Mouse (Mus musculus) embryonic facial prominence, embryonic 13.5 days (tissue): Measurements from ENCODE around the gene Vmn1r160. TPM values are rescaled to one million over a fixed set of nuclear protein-coding genes. Genes with fewer than 3 reads are reported as not detected.
"Not testable (repeated sequence)": the region's sequence is repeated elsewhere in the genome, so short reads cannot be mapped to it uniquely, and the experiment has no call there.

ENCODE experiments used
- ATAC-seq: fragments of 200-750 bp; cut with Nextera tagmentation; 2 replicates; pipeline ENCODE4 v1.8.0; 2017; ENCODE audit warnings: low read depth; ENCODE audit not compliant: insufficient number of reproducible peaks, insufficient read depth, low FRiP score, low TSS enrichment
- H3K27ac ChIP-seq: fragments of 300-500 bp; sonication (generic); 2 replicates; pipeline ENCODE4 v1.5.1; 2015; ENCODE audit warnings: moderate library complexity, mild to moderate bottlenecking, inconsistent platforms
- H3K27me3 ChIP-seq: fragments of 300-500 bp; sonication (generic); 2 replicates; pipeline ENCODE4 v1.6.1; 2015; ENCODE audit warnings: mild to moderate bottlenecking, inconsistent platforms
- H3K36me3 ChIP-seq: fragments of 300-500 bp; sonication (generic); 2 replicates; pipeline ENCODE4 v1.6.1; 2015; ENCODE audit warnings: mild to moderate bottlenecking, inconsistent platforms
- H3K4me1 ChIP-seq: fragments of 300-500 bp; sonication (generic); 2 replicates; pipeline ENCODE4 v1.6.1; 2015; ENCODE audit warnings: inconsistent platforms
- H3K4me2 ChIP-seq: fragments of 300-500 bp; sonication (generic); 2 replicates; pipeline ENCODE4 v1.6.1; 2015; ENCODE audit warnings: moderate library complexity, mild to moderate bottlenecking, inconsistent platforms
- H3K4me3 ChIP-seq: fragments of 300-500 bp; sonication (generic); 2 replicates; pipeline ENCODE4 v1.5.1; 2015; ENCODE audit warnings: mild to moderate bottlenecking, inconsistent platforms
- H3K9ac ChIP-seq: fragments of 300-500 bp; sonication (generic); 2 replicates; pipeline ENCODE4 v1.6.1; 2015; ENCODE audit warnings: mild to moderate bottlenecking, inconsistent platforms
- H3K9me3 ChIP-seq: fragments of 300-500 bp; sonication (generic); 2 replicates; pipeline ENCODE4 v1.6.1; 2016; ENCODE audit warnings: inconsistent platforms
- WGBS: fragments of 180-500 bp; shearing (Covaris S2); methylation state at CpG from one replicate; pipeline ENCODE4 v1.1.7; 2015; ENCODE audit warnings: mixed read lengths; 5-methylcytosine and 5-hydroxymethylcytosine counted together
- polyA plus RNA-seq: library from polyadenylated mRNA; unstranded; fragments of >200 nt; fragmentation: Nextera tagmentation; extraction: Ambion mirVana; gene quantifications from 2 replicates; pipeline ENCODE4 v1.2.1, GENCODE M21; 2015

The Vmn1r160 gene
- not detected in 2 replicates for polyA plus RNA-seq

DNA sequence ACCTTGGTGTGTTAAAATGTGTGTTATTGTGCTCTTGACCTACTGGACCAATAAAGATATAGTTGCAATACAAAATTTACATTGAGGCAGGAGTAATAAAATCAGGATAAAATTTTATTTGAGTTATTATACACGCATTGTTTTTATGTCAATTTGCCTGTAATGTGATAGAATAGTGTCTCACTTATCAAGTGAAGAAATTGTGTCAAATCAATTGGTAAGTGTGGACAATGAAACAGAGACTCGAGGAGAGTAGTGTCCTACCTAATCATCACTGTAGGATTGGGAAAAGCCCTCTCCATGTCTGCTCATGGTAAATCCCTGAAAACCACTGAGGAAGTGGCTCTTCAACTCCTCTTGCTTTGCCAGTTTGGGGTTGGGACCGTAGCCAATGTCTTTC lies at the start of gene Vmn1r160:
TSS of gene Vmn1r160 (plus strand) at position 301 of the 400 bp plus-strand sequence.
- H3K4me3 ChIP-seq, H3K4me2 ChIP-seq, H3K36me3 ChIP-seq, H3K27ac ChIP-seq, H3K9me3 ChIP-seq, H3K27me3 ChIP-seq, H3K9ac ChIP-seq, H3K4me1 ChIP-seq, ATAC-seq: not testable (repeated sequence)
- WGBS = 42% methylated on average over 1 of the region's 3 CpGs

DNA sequence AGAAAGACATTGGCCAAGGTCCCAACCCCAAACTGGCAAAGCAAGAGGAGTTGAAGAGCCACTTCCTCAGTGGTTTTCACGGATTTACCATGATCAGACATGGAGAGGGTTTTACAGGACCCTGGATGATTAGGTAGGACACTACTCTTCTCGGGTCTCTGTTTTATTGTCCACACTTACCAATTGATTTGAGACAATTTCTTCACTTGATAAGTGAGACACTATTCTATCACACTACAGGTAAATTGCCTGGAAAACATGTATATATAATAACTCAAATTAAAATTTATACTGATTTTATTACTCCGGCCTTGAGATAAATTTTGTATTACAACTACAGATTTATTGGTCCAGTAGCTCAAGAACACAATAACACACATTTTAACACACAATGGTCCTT lies 27.5 kb upstream of the Vmn1r160 start, which contains the start of gene Vmn1r159:
TSS of gene Vmn1r159 (minus strand) at position 101 of the 400 bp plus-strand sequence.
- ATAC-seq, H3K36me3 ChIP-seq, H3K4me2 ChIP-seq, H3K27me3 ChIP-seq, H3K4me3 ChIP-seq, H3K4me1 ChIP-seq, H3K9me3 ChIP-seq, H3K27ac ChIP-seq, H3K9ac ChIP-seq: not testable (repeated sequence)
- 58% methylated on average over 3 of the region's 3 CpGs for WGBS

Other genes with a start within 250 kb of the Vmn1r160 start
- not detected in 2 replicates for gene Vmn1r155, start 213.2 kb upstream of the Vmn1r160 start, polyA plus RNA-seq
- not detected in 2 replicates for gene Gm8693, start 178.9 kb upstream of the Vmn1r160 start, polyA plus RNA-seq
- gene Gm4567, start 151.5 kb upstream of the Vmn1r160 start, polyA plus RNA-seq = not detected in 2 replicates
- not detected in 2 replicates for gene Vmn1r157, start 109.5 kb upstream of the Vmn1r160 start, polyA plus RNA-seq
- gene Vmn1r158, start 80.4 kb upstream of the Vmn1r160 start, polyA plus RNA-seq = not detected in 2 replicates
- gene Vmn1r159, start 27.6 kb upstream of the Vmn1r160 start, polyA plus RNA-seq = not detected in 2 replicates
- not detected in 2 replicates for gene Gm4214, start 113.4 kb downstream of the Vmn1r160 start, polyA plus RNA-seq
- gene Gm4216, start 148.7 kb downstream of the Vmn1r160 start, polyA plus RNA-seq = not detected in 2 replicates
- not detected in 2 replicates for gene Vmn1r163, start 184.3 kb downstream of the Vmn1r160 start, polyA plus RNA-seq
- gene Gm8720, start 196.2 kb downstream of the Vmn1r160 start, polyA plus RNA-seq = not detected in 2 replicates